Mouse (Mus musculus) testis, adult 2 months (tissue): ENCODE data around the gene Srms. TPM values are rescaled to one million over a fixed set of nuclear protein-coding genes. Genes with fewer than 3 reads are reported as not detected.
A peak's percentile ranks its signal among the peaks of the same experiment; 100 is the strongest.

Experiments
- H3K27ac ChIP-seq: fragments of 200-500 bp; 2 replicates; pipeline ENCODE4 v1.5.1; 2012; ENCODE audit warnings: low read depth, low read length; ENCODE audit not compliant: control insufficient read depth, insufficient read depth
- H3K27me3 ChIP-seq: fragments of 200-500 bp; 2 replicates; pipeline ENCODE4 v1.6.1; 2012; ENCODE audit warnings: mild to moderate bottlenecking, low read length, moderate library complexity; ENCODE audit not compliant: control insufficient read depth, insufficient read depth
- H3K36me3 ChIP-seq: fragments of 200-500 bp; 2 replicates; pipeline ENCODE4 v1.6.1; 2012; ENCODE audit warnings: mild to moderate bottlenecking, low read length; ENCODE audit not compliant: control insufficient read depth, insufficient read depth
- H3K4me1 ChIP-seq: fragments of 200-500 bp; 2 replicates; pipeline ENCODE4 v1.6.1; 2012; ENCODE audit warnings: low read length; ENCODE audit not compliant: control insufficient read depth, insufficient read depth
- H3K4me3 ChIP-seq: fragments of 200-500 bp; 2 replicates; pipeline ENCODE4 v1.5.1; 2012; ENCODE audit warnings: low read depth, mild to moderate bottlenecking, low read length, moderate library complexity, mixed read lengths; ENCODE audit not compliant: control insufficient read depth
- CTCF ChIP-seq: fragments of 200-500 bp; IDR thresholded peaks from 2 replicates; pipeline ENCODE4 v1.5.1; 2012; ENCODE audit warnings: low read depth, mild to moderate bottlenecking, inconsistent platforms, low read length, moderate library complexity; ENCODE audit not compliant: control insufficient read depth, insufficient read depth, insufficient replicate concordance
- POLR2A ChIP-seq: fragments of 200-500 bp; IDR thresholded peaks from 2 replicates; pipeline ENCODE4 v1.6.1; 2012; ENCODE audit warnings: low read depth, mild to moderate bottlenecking, inconsistent platforms, low read length, moderate library complexity; ENCODE audit not compliant: control insufficient read depth
- polyA plus RNA-seq: library from polyadenylated mRNA; depleted of rRNA; stranded (reverse); fragments of >200 nt; gene quantifications from 2 replicates; pipeline ENCODE4 v1.2.3, GENCODE M21; 2012

Gene Srms
- polyA plus RNA-seq, 1 experiment = 1.4 TPM

- H3K27me3 ChIP-seq = no peaks in the 10 kb centered on the region
- H3K4me3 ChIP-seq = peak within 1 kb of the TSS; percentile 77
- TF ChIP-seq CTCF = no peak
- TF ChIP-seq POLR2A = no peak
- H3K27ac ChIP-seq = peak within 1 kb of the TSS; percentile 55; the same call in 1 of the 2 replicates
- no peaks in the 10 kb centered on the region; the same call in 1 of the 2 replicates for H3K4me1 ChIP-seq
- no peaks in the 10 kb centered on the region for H3K36me3 ChIP-seq
These were observed 25.6 kb downstream of the Srms start, which contains the start of gene Ppdpf for GRCm38 (mm10) chr2:181187121-181188000. Gene Ppdpf (plus strand): TSS chr2:181187247.

- Histone ChIP-seq H3K4me1 (no peaks in the 10 kb centered on the region; the same call in 1 of the 2 replicates), H3K4me3 (peak overlapping the region; percentile 77), H3K27me3 (no peaks in the 10 kb centered on the region), H3K36me3 (no peaks in the 10 kb centered on the region), H3K27ac (no peak overlapping the region)
- TF ChIP-seq POLR2A (no peak), CTCF (peak; percentile 76; the same call in 1 of the 2 replicates)
These were observed 26.4 kb downstream of the Srms start for GRCm38 (mm10) chr2:181186635-181187034.

GRCm38 (mm10) chr2:181180898-181181297, 32.1 kb downstream of the Srms start:
- Histone ChIP-seq H3K27ac (no peak overlapping the region), H3K36me3 (no peaks in the 10 kb centered on the region), H3K4me3 (no peak overlapping the region), H3K4me1 (no peaks in the 10 kb centered on the region), H3K27me3 (no peaks in the 10 kb centered on the region)
- TF ChIP-seq CTCF = no peak
- no peak for TF ChIP-seq POLR2A

- H3K36me3 ChIP-seq = no peaks in the 10 kb centered on the region
- no peaks in the 10 kb centered on the region for H3K27me3 ChIP-seq
- no peak overlapping the region for H3K4me3 ChIP-seq
- H3K4me1 ChIP-seq = no peaks in the 10 kb centered on the region
- no peak overlapping the region for H3K27ac ChIP-seq
- TF ChIP-seq CTCF (no peak), POLR2A (no peak)
These were observed 34.5 kb downstream of the Srms start for GRCm38 (mm10) chr2:181178471-181178870.

GRCm38 (mm10) chr2:181178015-181178414, 35.0 kb downstream of the Srms start:
- Histone ChIP-seq H3K27ac (no peak overlapping the region), H3K4me1 (no peaks in the 10 kb centered on the region), H3K4me3 (no peak overlapping the region), H3K27me3 (no peaks in the 10 kb centered on the region), H3K36me3 (no peaks in the 10 kb centered on the region)
- TF ChIP-seq POLR2A = no peak
- no peak for TF ChIP-seq CTCF

GRCm38 (mm10) chr2:181174646-181175045, 38.3 kb downstream of the Srms start:
- TF ChIP-seq POLR2A (no peak), CTCF (no peak)
- Histone ChIP-seq H3K4me3 (no peak overlapping the region), H3K4me1 (no peaks in the 10 kb centered on the region), H3K27ac (no peak overlapping the region), H3K36me3 (no peaks in the 10 kb centered on the region), H3K27me3 (no peaks in the 10 kb centered on the region)

- Histone ChIP-seq H3K36me3 (no peaks in the 10 kb centered on the region), H3K27me3 (no peaks in the 10 kb centered on the region), H3K4me1 (no peaks in the 10 kb centered on the region), H3K4me3 (no peak overlapping the region), H3K27ac (no peak overlapping the region)
- no peak for TF ChIP-seq POLR2A
- TF ChIP-seq CTCF = no peak
These were observed 46.5 kb downstream of the Srms start for GRCm38 (mm10) chr2:181166469-181166868.
